Mouse (Mus musculus) heart, embryonic 11.5 days (tissue): ENCODE results near the gene Fut7. TPM values are rescaled to one million over a fixed set of nuclear protein-coding genes. Genes with fewer than 3 reads are reported as not detected.

Experiments
- ATAC-seq: fragments of 200-750 bp; cut with Nextera tagmentation; replicated peaks from 2 replicates; pipeline ENCODE4 v1.8.0; 2017; ENCODE audit warnings: moderate library complexity; ENCODE audit not compliant: insufficient number of reproducible peaks, low FRiP score, low TSS enrichment
- H3K27ac ChIP-seq: fragments of 300-500 bp; sonication (generic); 2 replicates; pipeline ENCODE4 v1.5.1; 2014; ENCODE audit warnings: mild to moderate bottlenecking, low read depth, low read length
- H3K27me3 ChIP-seq: fragments of 300-500 bp; sonication (generic); 2 replicates; pipeline ENCODE4 v1.6.1; 2014; ENCODE audit warnings: mild to moderate bottlenecking, low read length, mixed read lengths; ENCODE audit not compliant: control insufficient read depth, insufficient read depth
- H3K36me3 ChIP-seq: fragments of 300-500 bp; sonication (generic); 2 replicates; pipeline ENCODE4 v1.6.1; 2014; ENCODE audit warnings: mild to moderate bottlenecking, low read length, moderate library complexity, mixed read lengths; ENCODE audit not compliant: control insufficient read depth, insufficient read depth
- H3K4me1 ChIP-seq: fragments of 300-500 bp; sonication (generic); 2 replicates; pipeline ENCODE4 v1.6.1; 2014; ENCODE audit warnings: low read length; ENCODE audit not compliant: control insufficient read depth, insufficient read depth
- H3K4me2 ChIP-seq: fragments of 300-500 bp; sonication (generic); 2 replicates; pipeline ENCODE4 v1.6.1; 2014; ENCODE audit warnings: mild to moderate bottlenecking, moderate library complexity
- H3K4me3 ChIP-seq: fragments of 300-500 bp; sonication (generic); 2 replicates; pipeline ENCODE4 v1.5.1; 2014; ENCODE audit warnings: low read depth, low read length
- H3K9ac ChIP-seq: fragments of 300-500 bp; sonication (generic); 2 replicates; pipeline ENCODE4 v1.6.1; 2014; ENCODE audit warnings: mild to moderate bottlenecking, low read depth, low read length, moderate library complexity
- H3K9me3 ChIP-seq: fragments of 300-500 bp; sonication (generic); replicated peaks from 2 replicates; pipeline ENCODE4 v1.6.1; 2016; ENCODE audit warnings: low read length; ENCODE audit not compliant: control insufficient read depth
- WGBS: fragments of 180-500 bp; shearing (Covaris S2); extraction: QIAGEN DNeasy Blood & Tissue Kit; methylation state at CpG from one replicate; pipeline ENCODE4 v1.1.7; 2014; ENCODE audit not compliant: insufficient replicate concordance; 5-methylcytosine and 5-hydroxymethylcytosine counted together
- polyA plus RNA-seq: library from polyadenylated mRNA; unstranded; fragments of >200 nt; fragmentation: Nextera tagmentation; extraction: Ambion mirVana; gene quantifications from 2 replicates; pipeline ENCODE4 v1.2.1, GENCODE M21; 2014

Fut7 gene
- polyA plus RNA-seq: not detected in 2 replicates

GRCm38 (mm10) chr2:25422587-25423410 lies at the start of gene Fut7:
Fut7 (plus strand) TSS chr2:25423267.
- Histone ChIP-seq H3K4me1 (no peaks in the 10 kb centered on the region), H3K9ac (no peak within 1 kb of the TSS), H3K27me3 (peaks cover 43% of the 10 kb centered on the region), H3K4me2 (no peak within 1 kb of the TSS), H3K9me3 (no peaks in the 10 kb centered on the region), H3K27ac (no peak within 1 kb of the TSS), H3K4me3 (no peak within 1 kb of the TSS), H3K36me3 (no peaks in the 10 kb centered on the region)
- 48% methylated on average over 17 of the region's 17 CpGs for WGBS
- ATAC-seq: no peak

- peak overlapping the region; percentile 92 for H3K4me2 ChIP-seq
- peaks cover 7% of the 10 kb centered on the region for H3K27me3 ChIP-seq
- WGBS: 43% methylated on average over 2 of the region's 2 CpGs
- ATAC-seq: no peak
- H3K36me3 ChIP-seq: peaks cover 2% of the 10 kb centered on the region; the same call in 1 of the 2 replicates
- no peak overlapping the region; the same call in 1 of the 2 replicates for H3K9ac ChIP-seq
- H3K4me3 ChIP-seq: peak overlapping the region; percentile 68
- no peaks in the 10 kb centered on the region for H3K9me3 ChIP-seq
- peaks cover 11% of the 10 kb centered on the region for H3K4me1 ChIP-seq
- no peak overlapping the region for H3K27ac ChIP-seq
Observed at GRCm38 (mm10) chr2:25373431-25373830, 49.6 kb upstream of the Fut7 start.

- Histone ChIP-seq H3K9me3 (no peaks in the 10 kb centered on the region), H3K9ac (no peak overlapping the region)
- no peak for ATAC-seq
Observed at GRCm38 (mm10) chr2:25376589-25376988, 46.5 kb upstream of the Fut7 start.

GRCm38 (mm10) chr2:25384492-25384891 lies 38.6 kb upstream of the Fut7 start:
- Histone ChIP-seq H3K9me3 (no peaks in the 10 kb centered on the region), H3K4me1 (no peaks in the 10 kb centered on the region), H3K4me2 (no peak overlapping the region), H3K27me3 (no peaks in the 10 kb centered on the region), H3K4me3 (no peak overlapping the region), H3K36me3 (no peaks in the 10 kb centered on the region), H3K27ac (no peak overlapping the region), H3K9ac (no peak overlapping the region)
- ATAC-seq: no peak
- 52% methylated on average over 5 of the region's 5 CpGs for WGBS

More at GRCm38 (mm10) chr2:25376589-25376988, 46.5 kb upstream of the Fut7 start:
- Histone ChIP-seq H3K27me3 (peaks cover 2% of the 10 kb centered on the region; the same call in 1 of the 2 replicates), H3K36me3 (peaks cover 2% of the 10 kb centered on the region; the same call in 1 of the 2 replicates), H3K4me1 (peaks cover 11% of the 10 kb centered on the region), H3K4me2 (no peak overlapping the region), H3K4me3 (no peak overlapping the region), H3K27ac (no peak overlapping the region)
- WGBS: 57% methylated on average over 4 of the region's 4 CpGs

GRCm38 (mm10) chr2:25391266-25391665 lies 31.8 kb upstream of the Fut7 start:
- H3K27me3 ChIP-seq: peaks cover 22% of the 10 kb centered on the region
- H3K9ac ChIP-seq: no peak overlapping the region
- no peak for ATAC-seq
- no peak overlapping the region for H3K27ac ChIP-seq
- peaks cover 4% of the 10 kb centered on the region; the same call in 1 of the 2 replicates for H3K4me1 ChIP-seq
- H3K4me2 ChIP-seq: no peak overlapping the region
- no peaks in the 10 kb centered on the region for H3K36me3 ChIP-seq
- 61% methylated on average over 5 of the region's 5 CpGs for WGBS
- H3K4me3 ChIP-seq: no peak overlapping the region
- H3K9me3 ChIP-seq: no peaks in the 10 kb centered on the region

- Histone ChIP-seq H3K27me3 (peaks cover 54% of the 10 kb centered on the region), H3K27ac (no peak overlapping the region), H3K9me3 (no peaks in the 10 kb centered on the region), H3K4me2 (no peak overlapping the region), H3K9ac (no peak overlapping the region), H3K4me1 (peaks cover 4% of the 10 kb centered on the region; the same call in 1 of the 2 replicates), H3K4me3 (no peak overlapping the region), H3K36me3 (no peaks in the 10 kb centered on the region)
- ATAC-seq: no peak
- 43% methylated on average over 3 of the region's 3 CpGs for whole genome bisulfite sequencing
Observed at GRCm38 (mm10) chr2:25394281-25395221, 28.5 kb upstream of the Fut7 start.

GRCm38 (mm10) chr2:25395721-25396596 lies 27.1 kb upstream of the Fut7 start, which contains the start of gene Entpd2:
Entpd2 (plus strand) TSS chr2:25395874.
- Histone ChIP-seq H3K27me3 (peaks cover 68% of the 10 kb centered on the region), H3K36me3 (no peaks in the 10 kb centered on the region), H3K9ac (peak within 1 kb of the TSS; percentile 46; the same call in 1 of the 2 replicates), H3K27ac (no peak within 1 kb of the TSS), H3K4me3 (peak within 1 kb of the TSS; percentile 38), H3K4me2 (peak within 1 kb of the TSS; percentile 73), H3K9me3 (no peaks in the 10 kb centered on the region), H3K4me1 (peaks cover 4% of the 10 kb centered on the region; the same call in 1 of the 2 replicates)
- no peak for ATAC-seq
- WGBS: 2% methylated on average over 56 of the region's 57 CpGs
